Mouse (Mus musculus): ENCODE data around the gene Oscp1.
A peak's percentile ranks its signal among the peaks of the same experiment; 100 is the strongest.
"Not testable (repeated sequence)": the region's sequence is repeated elsewhere in the genome, so short reads cannot be mapped to it uniquely, and the experiment has no call there.

The Oscp1 gene

DNA sequence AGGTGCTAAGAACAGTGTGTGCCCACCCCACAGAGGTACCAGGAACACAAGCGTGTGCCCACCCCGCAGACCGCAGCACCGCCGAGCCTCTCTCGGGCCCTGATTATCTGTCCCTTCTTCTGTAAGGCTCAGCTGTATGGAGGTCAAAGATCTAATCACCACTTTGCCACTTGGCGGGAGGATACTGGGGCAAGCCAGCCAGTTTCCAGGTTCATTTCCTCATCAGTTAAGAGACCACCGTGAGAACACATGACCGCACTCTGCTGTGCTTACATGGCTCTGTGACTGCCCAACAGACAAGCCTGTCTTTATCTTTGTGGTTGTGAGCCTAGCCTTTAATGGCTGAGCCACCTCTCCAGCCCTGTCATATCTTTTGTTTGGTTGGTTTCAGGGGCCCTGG is 24.7 kb downstream of the Oscp1 start:
- DNase-seq (ENCODE audit: low spot score in 2 of 2) = no peak

DNA sequence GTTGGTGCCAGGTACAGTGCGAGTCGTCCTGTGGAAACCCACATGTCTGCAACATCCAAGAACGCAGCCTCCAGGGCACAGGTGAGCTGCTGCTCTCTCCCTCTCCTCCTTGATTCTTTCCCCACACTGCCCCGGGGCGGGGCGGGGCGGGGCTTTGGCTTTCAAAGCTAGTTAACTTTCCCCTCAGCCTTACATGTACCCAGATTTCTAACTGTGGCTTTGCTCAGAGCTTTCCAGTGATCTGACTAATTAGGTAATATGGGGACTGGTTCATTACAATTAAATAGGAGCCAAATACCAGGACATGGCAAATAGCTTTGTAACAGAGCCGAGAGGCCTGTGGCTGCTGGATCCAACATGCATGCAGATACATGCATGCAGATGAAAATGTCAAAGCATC is 26.0 kb downstream of the Oscp1 start:
- no peak for DNase-seq (ENCODE audit: low spot score in 2 of 2)

DNA sequence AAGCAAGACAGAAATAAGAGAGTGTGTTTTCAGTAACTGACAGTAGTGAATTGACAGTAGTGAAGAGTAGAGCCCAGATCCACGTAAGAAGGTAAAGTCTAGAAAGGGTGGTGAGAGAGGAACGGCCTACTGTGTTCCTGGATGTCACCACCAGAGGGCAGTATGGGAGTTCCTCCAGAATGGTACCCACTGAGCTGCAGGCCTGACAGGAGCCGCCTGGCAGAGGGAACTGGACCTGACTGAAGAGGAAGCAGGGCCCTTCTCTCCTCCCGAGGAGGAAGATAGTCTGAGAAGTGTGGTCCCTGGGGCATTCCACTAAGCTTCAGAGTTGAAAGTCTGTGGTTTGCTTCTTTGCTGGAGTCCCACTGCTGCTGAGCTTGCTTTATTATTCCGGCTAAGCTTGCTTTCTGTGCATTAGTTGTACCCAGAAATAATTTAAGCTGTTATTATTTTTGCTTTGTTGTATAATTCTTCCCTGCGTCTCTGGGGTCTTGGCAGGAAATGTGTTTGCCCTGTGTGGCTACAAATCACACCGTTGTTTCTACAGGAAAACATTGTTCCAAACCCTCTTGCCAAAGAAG is 27.7 kb downstream of the Oscp1 start:
- peak in 1 of 2 experiments; percentile 82 for DNase-seq (ENCODE audit: low spot score in 2 of 2)

DNA sequence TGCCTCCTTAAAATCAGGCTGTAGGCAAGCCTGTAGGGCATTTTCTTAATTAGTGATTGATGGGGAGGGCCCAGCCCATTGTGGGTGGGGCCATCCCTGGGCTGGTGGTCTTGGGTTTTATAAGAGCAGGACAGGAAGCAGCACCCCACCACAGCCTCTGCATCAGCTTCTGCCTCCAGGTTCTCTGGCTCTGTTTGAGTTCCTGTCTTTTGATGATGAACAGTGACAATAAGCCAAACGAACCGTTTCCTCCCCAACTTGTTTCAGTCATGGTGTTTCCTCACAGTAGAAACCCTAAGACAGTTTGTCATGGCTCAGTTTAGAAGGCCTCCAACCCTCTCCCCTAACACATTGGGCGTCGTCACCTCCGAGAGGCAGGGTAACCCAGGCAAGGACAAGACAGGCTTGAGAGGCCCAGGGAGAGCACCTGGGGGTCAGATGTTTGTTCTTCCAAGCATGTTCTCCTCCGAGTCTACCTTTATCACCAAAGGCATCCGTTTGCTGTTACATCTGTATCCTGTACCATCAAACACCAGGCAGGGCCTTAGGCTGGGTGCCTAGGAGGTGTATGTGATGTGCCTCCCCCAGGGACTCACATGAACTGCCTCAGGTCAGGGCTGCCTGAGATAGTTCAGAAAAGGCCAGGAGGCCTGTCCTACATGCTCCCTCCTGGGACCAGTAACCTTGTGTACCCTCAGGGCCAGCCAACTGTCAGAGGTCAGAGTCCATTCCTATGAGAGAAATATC is 31.9 kb downstream of the Oscp1 start:
- no peak for DNase-seq (ENCODE audit: low spot score in 2 of 2)

DNA sequence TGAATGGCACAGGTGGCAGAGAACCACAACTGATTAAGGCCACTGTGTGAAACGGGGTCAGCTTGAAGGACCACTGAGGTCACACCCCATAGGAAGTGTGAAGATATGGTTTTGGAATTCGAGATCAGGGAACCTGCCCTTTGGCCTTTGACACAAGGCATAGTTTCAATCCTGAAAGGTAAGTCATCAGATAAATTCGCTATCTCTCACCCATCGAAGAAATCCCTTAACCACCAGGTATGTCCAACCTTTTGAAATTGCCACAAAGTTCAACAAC is 32.4 kb downstream of the Oscp1 start:
- no peak for DNase-seq (ENCODE audit: low spot score in 2 of 2)

DNA sequence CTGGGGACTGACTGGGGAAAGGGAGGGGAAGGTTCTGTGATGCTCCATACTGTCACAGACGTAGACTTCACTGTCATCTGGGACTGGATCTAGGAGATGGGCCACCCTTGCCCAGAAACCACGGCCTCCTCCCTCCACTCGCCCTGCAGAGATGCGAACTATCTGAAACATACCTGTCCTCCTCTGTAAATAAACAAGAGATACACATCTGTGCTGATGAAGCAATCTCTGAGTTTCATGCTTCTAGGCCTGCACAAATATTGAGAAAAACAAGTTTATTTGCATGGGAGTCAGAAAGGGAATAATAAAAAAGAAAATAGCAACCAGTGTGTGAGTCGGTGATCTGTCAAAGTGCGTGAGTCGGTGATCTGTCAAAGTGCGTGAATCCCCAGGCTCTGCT is 33.5 kb downstream of the Oscp1 start:
- DNase-seq (ENCODE audit: low spot score in 2 of 2) = no peak

DNA sequence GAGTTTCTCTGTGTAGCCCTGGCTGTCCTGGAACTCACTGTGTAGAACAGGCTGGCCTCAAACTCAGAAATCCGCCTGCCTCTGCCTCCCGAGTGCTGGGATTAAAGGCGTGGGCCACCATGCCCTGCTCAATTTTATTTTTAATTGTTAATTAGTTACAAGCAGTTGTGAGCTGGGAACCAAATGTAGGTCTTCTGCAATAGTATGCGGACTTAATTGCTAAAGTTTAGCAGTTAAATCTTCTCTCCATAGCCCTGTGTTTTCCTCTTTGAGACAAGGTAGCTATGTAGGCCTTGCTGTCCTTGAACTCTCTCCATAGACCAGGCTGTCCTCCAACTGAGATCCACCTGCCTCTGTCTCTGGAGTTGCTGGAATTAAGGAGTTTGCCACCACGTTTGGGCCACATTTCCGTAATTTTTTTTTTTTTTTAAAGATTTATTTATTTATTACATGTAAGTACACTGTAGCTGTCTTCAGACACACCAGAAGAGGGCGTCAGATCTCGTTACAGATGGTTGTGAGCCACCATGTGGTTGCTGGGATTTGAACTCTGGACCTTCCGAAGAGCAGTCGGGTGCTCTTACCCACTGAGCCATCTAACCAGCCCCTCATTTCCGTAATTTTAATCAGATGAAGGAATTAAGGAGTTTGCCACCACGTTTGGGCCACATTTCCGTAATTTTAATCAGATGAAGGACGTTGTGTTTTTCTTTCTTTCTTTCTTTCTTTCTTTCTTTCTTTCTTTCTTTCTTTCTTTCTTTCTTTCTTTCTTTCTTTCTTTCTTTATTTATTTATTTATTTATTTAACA is 37.5 kb downstream of the Oscp1 start:
- not testable (repeated sequence) for DNase-seq (ENCODE audit: low spot score in 2 of 2)

DNA sequence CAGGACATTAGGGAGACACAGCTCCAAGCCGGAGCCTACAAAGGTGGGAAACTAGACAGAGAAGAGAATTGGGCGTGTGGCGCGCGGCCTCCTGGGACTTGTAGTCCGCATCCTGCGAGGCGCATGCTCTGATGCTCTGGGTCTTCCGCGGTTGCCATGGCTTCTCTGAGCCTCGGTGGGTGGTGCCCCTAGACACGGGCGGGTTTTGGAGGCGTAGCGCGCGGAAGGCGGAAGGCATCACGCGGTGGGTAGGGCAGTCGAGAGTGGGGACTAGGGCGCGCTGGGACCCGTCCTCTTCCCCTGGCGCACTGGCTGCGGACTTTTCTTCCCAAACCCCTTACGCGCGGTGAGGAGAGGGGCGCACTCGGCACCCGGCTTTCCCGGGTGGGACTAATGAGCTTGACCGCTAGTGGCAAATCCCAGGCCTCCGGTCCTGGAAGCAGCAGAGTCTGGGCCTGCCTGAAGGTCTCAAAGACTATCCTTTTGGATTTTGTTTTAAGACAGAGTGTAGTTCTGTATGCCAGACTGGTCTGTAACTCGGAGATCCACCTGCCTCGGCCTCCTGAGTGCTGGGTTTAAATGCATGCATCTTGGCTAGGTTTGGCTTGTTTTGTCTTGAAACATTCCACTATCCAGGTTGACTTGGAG is 38.2 kb downstream of the Oscp1 start, which contains the start of gene Lsm10:
TSS of gene Lsm10 (plus strand) at position 160 of the 648 bp plus-strand sequence.
- peak; percentile 91 to 97 for DNase-seq (ENCODE audit: low spot score in 2 of 2)

DNA sequence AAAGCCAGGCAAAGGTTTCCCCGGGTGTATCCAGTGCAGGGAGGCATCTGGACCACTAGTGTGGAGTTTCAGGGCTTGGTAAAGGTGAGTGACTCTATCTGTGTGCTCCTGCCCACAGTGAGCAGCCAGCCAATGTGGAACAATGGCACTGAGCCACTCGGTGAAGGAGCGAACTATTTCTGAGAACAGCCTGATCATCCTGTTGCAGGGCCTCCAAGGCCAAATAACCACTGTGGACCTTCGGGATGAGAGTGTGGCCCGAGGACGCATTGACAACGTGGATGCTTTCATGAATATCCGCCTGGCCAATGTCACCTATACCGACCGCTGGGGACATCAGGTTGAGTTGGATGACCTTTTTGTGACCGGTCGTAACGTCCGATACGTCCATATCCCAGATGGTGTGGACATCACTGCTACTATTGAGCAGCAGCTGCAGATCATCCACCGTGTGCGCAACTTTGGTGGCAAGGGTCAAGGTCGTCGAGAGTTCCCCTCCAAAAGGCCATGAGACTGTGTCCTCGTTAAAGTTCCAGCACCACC is 39.4 kb downstream of the Oscp1 start:
- no peak for DNase-seq (ENCODE audit: low spot score in 2 of 2)

DNA sequence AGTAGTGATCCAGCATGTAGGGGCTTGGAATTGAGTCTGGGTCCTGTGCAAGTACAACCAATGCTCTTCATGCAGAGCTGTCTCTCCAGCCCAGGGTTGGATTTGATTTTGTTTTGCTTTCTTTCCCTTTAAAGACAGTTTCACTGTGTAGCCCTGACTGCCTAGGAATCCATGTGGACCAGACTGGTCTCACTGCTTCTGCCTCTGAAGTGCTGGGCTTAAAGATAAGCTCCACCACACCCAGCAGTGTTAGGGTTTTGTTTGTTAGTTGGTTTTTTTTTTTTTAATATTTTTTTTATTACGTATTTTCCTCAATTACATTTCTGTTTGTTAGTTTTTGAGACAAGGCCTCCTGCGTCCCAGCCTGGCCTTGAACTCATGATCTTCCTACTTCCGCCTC is 41.0 kb downstream of the Oscp1 start:
- no peak for DNase-seq (ENCODE audit: low spot score in 2 of 2)

DNA sequence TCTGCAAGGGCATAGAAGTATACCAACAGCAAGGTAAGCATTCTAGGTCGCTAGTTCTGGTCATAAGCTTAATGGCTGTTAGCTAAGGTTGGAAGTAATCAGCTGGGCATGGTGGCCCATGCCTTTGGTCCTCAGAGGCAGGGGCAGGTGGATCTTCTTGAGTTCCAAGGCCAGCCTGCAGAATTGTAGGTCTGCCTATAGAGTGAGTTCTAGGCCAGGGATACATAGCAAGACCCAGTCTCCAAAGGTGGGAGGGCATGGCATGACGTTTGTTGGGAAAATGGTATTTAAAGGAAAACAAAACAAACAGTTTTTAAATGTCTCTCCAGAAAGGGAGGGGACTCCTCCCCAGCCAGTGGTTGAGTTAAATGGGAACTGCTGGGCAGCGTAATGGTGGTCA is 42.4 kb downstream of the Oscp1 start:
- no peak for DNase-seq (ENCODE audit: low spot score in 2 of 2)

DNA sequence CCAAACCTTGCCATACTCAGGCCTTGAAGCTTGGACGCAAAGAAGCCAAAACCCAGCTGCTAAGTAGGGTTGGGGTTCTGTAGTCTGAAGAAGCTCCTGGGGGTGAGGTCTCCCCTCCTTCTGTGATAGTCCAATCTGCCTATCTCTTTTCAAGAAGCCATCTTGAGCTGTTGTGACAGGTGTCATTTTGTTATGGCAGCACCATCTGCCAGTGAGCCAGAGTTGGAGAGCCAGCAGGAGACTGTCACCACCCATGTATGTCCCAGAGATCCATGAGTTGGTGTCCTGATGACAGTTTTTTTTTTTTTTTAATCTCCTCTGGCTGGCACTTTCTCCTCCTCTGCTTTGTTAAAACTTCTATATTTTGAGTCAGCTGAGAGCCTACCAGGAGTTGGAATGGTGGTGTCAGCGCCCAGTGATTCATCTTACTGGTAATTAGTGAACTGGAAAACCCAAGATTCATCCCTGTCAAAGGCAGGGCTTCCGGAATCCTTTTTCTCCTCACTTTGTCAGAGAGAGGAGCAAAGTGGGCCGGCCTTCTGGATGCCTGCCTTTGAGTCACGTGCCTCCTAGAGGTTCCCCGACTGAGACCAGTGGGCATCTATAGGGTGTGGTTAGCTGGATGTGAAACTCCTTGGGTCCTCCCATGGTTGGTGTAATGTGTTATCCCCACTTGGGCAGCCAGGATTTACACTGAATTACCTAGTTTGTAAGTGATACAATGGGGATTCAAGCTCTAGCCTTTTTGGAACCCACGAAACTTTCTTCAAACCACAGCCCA is 43.9 kb downstream of the Oscp1 start:
- DNase-seq (ENCODE audit: low spot score in 2 of 2) = peak; percentile 49 to 50

DNA sequence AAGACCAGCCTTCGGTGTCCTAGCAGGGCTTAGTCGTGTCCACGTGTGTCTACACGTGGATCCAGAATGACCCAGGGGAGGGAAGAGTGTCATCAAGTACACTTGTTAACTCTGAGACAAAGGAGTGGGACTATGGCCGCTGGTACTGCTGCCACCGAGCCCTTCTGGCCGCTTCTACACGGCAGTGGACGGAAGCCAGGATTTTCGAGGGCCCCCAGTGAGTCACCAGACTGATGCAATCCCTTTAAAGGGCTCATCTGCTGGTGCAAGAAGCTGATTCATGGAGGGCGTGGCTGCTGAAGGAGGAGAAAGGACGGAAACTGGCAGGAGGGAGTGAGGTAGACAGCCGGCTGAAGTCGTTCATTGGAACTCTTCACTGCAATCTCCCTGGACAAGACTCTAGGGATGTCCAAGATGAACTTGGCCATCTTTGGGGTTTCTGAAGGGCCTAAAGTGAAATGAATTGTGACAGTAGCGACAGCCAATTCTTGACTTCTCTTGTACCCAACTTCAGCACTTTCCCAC is 44.8 kb downstream of the Oscp1 start:
- DNase-seq (ENCODE audit: low spot score in 2 of 2) = peak; percentile 79 to 88

DNA sequence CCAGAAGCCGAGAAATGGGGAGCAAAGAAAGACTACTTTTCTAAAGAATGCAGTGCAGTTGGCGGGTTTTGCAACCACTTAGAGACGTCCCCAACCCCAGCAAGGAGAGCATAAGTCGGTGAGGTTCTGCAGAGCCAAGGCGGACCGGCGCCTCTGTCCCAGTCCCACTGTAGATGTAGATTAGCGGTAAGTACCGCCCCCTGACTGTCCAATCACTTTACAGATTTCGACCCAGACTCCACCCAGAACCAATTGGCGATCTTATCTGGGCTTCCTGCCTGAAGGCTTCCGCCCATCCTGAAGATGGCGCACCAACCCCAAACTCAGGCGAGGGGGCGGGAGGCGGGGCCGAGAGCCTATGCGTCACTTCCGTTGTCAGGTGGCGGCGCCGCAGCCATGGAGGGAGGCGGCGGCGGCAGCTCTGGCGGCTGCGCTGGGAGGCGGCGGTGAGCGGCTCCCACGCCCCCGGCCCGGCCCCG is 45.3 kb downstream of the Oscp1 start, which contains the start of gene Stk40:
TSS of gene Stk40 (plus strand) at position 368 of the 479 bp plus-strand sequence.
- peak; percentile 95 to 97 for DNase-seq (ENCODE audit: low spot score in 2 of 2)

DNA sequence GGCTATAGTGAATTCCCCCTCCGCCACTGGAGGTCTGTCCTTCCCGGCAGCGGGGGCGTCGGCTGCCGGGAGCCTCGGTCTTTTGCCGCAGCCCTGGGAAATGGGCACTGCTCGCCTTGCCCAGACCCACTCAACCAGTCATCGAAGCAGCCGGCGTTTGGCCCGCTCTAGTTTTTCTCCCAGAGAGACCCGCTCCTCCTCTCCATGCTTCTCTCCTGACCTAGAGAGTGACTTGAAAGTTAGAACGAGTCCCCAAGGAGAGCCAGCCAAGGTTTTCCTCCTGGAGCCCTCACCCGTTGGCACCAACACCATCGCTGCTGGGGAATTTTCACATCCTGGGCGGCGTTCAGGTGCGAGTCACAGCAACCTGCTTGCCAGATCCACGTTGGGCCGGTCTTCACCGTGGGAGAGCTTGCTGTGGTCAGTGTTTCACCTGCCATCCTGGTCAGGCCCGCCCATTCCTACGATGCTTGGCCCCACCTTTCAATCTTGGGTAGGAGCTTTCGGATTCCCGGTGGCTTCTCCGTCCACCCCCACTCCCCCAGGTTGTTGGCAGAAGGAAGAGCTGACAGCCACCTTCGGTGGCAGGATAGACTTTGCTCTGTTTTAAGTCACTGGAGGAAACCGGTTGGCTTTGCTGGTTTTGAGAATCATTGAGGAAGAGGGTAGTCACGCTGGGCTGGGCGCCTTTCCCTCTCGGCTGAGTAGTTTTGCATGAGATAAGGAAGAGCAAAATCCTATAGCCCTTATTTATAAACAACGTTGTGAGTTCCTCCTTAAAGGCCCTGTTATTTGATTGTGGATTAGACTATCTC is 46.1 kb downstream of the Oscp1 start:
- peak in 1 of 2 experiments; percentile 47 for DNase-seq (ENCODE audit: low spot score in 2 of 2)

DNA sequence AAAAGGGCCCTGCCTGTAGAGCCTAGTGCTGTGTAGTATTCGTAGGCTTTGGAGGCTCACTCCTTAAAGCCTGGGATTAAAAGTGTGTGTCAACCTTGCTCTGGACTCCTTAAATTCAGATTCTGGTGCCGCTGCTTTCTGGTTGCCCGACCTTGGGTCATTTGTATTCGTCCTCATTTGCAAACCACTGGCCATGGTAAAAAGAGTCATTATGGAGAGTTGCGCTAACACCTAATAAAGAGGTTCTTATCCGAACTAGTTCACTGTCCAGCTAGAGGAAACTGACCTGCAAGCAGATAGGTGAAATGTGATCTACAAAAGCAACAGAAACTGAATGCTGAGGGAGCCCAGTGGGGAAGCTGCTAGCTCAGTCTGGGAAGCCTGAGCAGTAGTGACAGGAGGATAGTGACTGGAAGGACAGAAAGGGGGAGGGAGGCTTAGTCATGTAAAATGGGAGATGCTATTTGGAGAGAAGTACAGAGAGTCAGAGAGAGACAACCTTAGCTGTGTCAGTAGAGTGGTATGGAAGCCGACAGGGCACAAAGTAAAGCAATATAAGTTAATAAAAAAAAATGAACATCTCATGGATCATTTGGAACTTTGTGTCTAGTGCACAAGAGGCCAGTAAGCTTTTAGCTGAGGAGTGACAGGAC is 46.9 kb downstream of the Oscp1 start:
- no peak for DNase-seq (ENCODE audit: low spot score in 2 of 2)

DNA sequence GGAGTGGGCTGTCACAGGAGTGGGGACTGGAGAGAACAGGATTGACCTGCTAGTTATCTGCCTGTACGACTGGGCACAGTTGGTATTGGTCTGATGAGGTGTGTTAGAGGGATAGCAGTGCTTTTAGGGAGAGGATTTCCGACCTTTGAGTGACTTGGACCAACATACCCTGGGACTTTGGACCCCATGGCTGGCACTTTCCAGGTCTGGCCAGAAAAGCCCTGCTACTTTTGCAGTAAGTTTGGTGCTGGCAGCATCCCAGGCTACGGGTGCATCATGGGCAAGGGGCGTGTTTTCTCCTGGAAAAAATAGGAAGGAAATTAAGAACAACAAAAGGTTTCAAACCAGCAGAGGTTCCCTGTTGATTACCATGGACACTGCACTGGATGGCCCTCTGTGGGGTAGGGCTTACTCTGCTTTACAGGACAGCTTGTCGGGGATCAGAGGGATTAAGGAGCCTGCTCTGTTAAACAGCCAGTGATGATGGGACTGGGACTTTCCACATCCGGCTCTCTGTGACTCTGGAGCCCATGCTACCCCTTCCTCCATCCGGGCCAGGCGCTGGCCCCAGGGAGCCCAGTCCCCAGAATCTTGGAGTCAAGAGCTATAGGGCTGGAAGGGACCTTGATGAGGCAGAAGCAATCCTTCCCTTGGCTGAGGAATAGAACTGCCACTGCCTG is 49.8 kb downstream of the Oscp1 start:
- DNase-seq (ENCODE audit: low spot score in 2 of 2) = no peak

DNA sequence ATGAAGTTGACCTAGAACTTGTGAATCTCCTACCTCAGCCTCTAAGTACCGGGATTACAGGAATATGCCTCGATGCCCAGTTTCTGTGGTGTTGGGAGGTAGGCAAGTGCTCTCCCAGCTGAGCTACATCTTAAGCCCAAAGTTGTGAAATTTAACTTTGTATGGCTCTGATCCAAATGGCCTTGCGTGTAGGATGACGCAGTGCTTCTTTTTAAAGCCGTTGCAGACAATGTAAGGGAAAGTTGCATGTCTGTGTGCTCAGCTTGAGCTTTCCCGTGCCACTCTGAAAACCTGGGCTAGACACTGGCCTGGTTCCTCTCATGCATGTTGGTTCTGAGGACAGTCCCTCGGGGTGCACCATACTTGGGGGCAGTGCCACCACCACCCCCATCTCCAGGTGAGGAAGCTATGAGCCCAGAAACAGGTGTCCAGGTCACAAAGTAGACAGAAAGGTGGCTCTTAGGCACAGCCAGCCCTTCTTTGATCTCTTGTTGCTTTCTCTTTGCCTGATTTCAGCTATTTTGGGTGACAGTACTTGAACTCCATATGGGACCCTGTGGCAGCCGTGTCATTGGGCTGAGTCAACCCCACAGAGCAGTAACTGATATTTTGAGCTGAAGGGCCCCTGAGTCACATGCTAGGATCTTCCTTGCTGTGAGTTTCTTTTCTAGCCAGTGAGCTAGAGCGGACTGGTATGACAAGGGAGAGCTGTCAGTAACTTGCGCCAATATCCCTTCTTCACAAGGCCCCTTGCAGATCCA is 51.4 kb downstream of the Oscp1 start:
- DNase-seq (ENCODE audit: low spot score in 2 of 2) = no peak

Measured in left cerebral cortex, adult 9 months (tissue).